Mouse (Mus musculus) forelimb bud, embryonic 11.5 days (tissue): ENCODE results near the gene Dlg2.

ENCODE experiments used
- DNase-seq: peaks from one replicate; pipeline ENCODE4 v3.0.0-alpha.2; 2012; ENCODE audit warnings: low read depth, low spot score

The Dlg2 gene

DNA sequence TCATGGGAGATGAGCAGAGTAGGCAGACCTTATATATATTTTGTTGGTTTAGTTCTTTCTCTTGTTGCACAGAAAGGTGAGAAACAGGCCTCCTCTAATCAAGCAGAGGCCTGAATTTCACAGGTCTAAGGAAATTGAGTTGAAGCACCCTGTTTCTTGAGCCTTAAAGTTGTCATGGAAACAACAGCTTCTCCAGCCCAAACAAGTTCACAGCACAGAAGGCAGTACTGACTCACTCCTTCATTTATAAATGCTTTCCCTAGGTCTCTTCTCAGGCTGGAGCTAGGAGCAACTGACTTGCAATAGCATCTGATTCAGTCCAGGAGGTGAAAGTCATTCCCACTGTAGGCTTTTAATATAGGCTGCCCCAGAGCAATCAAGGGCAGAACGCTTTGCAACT, 1890.6 kb downstream of the Dlg2 start:
- DNase-seq, result no peak

GRCm38 (mm10) chr7:92370521-92370920, 1894.0 kb downstream of the Dlg2 start:
- no peak for DNase-seq

DNA sequence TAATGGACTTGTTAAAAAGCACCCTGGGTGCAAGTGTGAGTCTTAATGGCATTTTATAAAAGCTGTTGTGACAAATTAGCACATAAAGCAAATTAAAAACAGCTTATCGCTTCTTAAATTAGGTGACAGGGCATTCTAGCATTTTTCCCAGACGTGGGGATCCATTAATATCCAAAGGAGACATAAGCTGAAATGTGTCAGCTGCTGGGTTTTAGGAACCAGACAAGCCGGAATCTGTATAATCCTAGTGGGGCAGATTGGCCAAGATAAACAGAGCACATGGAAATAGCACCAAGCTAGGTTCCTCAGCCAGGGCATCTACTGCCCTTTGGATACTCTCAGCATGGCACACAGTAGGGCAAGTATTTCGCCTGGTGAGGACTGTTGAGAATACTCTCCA, 1895.2 kb downstream of the Dlg2 start:
- no peak for DNase-seq

DNA sequence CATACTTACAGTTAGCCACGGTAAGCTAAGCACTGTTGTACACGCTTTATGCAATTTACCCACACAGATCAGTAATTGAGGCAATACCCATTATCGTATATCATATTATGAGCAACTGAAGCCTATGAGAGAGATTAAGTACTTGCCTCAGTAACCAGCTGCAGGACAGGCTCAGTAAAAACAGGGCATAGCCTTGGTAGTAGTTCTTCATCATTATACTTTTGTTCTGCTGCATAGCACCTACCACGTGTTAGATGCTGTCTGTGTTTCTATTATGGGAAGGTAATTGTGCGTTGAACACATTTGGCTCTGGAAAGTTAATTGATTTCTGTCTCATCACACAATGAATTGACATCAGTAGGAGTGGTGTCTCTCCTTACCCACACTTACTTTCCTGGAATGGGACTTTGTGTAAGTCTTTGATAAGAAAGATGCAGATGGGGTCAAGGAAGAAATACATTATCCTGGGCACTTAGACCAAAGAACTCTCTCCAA, 1897.4 kb downstream of the Dlg2 start:
- no peak for DNase-seq

- DNase-seq, result no peak
Observed at GRCm38 (mm10) chr7:92383913-92384484, 1907.5 kb downstream of the Dlg2 start.

DNA sequence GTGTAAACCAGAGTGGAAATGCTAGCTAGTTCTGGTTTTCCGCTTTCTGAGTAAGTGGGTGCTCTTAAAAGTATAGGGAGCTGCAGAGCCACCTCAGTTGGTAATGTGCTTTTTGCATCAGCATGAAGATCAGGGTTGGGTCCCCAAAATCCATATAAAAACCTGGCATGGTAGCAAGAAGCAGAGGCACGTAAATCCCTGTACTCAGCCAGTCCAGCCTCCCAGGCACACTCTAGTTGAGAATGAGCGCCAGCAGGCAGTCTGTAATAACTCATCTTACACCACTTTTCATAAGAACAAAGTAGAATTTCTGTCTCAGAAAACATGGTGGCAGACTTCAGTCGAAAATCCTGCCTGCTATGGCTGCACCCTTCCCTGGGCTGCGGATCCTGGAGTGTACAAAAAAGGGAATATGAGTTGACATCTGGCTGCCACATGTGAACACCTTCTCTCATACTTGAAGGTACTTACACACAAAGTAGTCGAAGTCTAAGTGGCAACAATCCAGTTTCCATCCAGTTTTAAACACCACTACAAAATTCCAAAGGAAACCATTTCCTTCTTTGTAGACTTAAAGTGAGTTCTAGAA, 1915.7 kb downstream of the Dlg2 start:
- peak; percentile 77 for DNase-seq

GRCm38 (mm10) chr7:92396783-92397182, 1920.3 kb downstream of the Dlg2 start:
- DNase-seq, result no peak

DNA sequence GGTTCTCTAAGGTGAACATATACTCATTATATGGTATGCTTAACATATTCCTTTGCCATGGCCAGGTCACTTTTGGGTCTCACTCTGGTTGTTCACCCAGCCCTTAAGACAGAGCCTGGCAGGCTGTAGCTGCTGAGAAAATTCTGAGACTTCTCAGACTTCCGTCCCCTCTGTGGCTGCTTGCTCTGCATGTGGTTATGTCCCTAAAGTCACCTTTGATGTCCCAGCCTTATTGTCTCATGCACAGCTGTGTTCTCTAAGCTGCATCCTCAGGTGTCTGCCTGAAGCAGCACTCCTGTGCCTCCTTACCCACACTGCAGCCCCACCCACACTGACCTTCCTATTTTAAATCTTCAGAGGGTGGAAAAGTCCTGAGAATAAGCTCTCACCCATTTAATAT, 1922.4 kb downstream of the Dlg2 start:
- DNase-seq, result no peak

DNA sequence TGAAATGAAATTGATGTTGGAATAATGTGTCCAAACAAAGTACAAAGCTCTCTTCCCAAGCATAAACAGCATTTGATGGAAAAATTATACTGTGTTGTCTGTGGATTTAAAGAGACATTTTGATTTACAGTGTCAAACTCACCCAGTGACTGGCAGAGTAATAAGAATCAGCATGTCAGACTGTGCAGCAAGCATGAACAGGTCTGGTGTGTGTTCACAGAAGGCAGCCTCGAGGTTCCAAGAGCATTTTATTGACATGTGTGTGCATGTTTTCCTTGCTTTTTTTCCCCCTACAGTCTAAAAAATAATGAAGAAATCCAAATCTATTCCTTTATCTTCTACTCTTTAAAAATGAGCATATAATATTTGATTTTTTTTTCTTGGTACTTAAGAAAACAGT, 1924.1 kb downstream of the Dlg2 start:
- no peak for DNase-seq

DNA sequence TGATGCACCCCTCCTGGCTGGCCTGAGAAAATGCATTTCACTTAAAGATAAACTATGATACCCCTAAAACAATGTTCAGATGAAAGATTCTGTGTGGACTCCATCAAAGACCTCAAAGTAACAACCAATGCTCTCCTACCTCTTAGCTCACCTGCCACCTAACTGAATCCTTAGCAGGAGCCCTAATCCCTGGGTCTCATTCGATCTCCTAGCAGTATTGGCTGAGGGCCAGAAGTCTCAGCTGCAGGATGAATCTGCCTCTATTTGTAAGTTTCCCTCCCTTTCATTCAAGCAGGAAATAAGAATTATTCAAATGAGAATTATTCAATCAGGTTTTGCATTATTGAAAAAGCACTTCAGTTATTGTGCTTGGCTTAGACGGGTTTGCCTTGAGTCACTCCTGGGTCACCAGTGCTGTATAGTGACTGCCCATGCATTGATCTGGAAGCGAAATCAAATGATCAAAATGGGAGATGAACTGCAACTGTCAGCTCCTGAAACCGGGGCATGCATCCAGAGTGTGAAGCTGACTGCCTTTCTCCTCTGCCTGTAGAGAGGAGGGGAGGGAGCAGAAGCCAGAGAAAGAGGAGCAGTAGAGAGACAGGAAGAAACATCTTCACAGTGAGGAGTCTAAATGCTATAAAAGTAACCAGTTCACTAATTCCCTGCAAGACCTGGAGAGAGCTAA, 1924.7 kb downstream of the Dlg2 start:
- DNase-seq, result no peak

DNA sequence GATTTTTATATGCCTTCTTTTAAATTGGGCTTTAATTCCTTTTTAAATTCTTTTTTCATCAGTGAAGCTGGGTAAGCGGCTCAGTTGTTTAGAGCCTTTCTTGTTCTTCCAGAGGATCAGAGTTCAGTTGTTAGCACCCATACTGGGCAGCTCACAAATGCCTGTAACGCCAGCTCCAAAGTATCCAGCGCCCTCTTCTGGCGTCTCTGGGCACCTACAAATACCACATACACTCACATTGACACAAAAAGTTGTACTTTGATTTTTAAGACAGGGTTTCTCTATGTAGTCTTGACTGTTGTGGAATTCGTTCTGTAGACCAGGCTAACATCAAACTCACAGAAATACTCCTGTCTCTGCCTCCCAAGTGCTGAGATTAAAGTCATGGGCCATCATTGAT, 1932.0 kb downstream of the Dlg2 start:
- DNase-seq, result no peak

DNA sequence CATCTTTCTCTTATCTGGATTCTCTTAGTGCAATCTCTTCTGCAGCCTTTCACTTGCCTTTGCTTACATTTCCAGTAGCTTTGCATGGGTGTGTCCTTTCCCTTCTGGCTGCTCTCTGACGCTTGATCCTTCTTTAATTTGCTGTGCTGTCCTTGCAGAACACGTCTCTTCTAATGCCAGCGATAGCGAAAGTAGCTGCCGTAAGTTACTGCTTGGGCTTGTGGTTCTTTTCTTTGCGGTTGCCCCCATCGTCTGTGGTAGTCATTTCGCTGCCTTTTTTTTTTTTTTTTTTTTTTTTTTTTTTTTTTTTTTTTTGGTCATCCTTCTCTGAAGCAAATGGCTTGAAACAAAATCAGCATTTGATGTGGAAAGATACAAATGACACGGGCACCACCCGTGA, 1944.0 kb downstream of the Dlg2 start:
- DNase-seq, result no peak

- no peak for DNase-seq
Observed at GRCm38 (mm10) chr7:92423017-92423416, 1946.5 kb downstream of the Dlg2 start.

GRCm38 (mm10) chr7:92424703-92425102, 1948.2 kb downstream of the Dlg2 start:
- DNase-seq, result no peak

GRCm38 (mm10) chr7:92427280-92427679, 1950.8 kb downstream of the Dlg2 start:
- no peak for DNase-seq

DNA sequence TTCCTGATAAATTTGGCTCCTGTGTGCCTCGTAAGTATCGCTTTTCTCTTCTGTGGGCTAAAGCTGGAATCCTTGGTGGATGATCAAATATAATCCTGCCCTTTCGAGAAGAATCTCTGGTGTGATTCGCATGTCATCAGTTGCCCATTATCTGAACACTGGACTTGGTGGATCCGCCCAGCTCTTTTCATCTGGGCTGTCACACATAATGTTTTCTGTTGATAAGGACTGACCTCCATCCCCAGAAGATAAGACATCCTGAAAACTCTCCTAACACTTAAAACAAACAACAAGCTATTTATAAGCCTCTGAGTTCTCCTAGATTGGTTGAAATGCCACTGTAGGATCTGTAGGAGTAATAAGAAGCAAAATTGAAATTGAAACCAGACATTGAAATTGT, 1952.2 kb downstream of the Dlg2 start:
- DNase-seq, result no peak

DNA sequence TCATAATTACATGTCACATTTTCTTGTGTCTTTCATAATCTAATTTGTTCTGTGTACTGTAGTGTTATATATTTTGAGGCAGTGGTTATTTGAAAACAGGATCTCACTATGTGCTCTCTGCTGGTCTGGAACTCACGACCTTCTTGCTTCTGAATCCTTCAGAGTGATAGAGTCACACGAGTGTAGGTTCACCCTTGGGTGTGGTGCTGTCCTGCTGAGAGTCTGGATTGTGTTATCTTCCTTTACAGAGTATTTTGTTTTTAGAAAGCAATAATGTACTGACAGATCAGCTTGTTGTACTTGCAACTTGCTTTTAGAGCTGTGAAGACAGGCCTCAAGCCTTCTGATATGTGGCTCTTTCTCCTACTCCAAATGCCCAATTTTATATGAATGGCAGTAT, 1953.8 kb downstream of the Dlg2 start:
- DNase-seq, result no peak

DNA sequence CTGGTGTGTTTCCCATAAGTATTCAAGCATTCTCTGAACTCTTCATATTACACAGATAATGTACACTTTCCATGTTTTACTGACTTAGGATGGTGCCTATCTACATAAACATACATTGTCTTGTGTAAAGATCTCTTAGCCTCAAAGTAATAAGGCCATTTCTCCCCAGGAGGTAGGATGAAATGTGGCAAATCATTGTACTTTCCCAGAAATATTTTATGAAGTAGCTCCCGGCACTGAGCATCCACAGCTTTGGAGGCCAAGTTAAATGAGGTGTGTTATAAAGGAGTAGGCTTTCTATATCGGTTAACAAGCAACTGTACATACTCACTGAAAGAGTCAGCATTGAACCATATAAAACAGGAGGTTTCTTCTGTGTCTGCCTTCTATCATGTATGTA, 1960.7 kb downstream of the Dlg2 start:
- no peak for DNase-seq

DNA sequence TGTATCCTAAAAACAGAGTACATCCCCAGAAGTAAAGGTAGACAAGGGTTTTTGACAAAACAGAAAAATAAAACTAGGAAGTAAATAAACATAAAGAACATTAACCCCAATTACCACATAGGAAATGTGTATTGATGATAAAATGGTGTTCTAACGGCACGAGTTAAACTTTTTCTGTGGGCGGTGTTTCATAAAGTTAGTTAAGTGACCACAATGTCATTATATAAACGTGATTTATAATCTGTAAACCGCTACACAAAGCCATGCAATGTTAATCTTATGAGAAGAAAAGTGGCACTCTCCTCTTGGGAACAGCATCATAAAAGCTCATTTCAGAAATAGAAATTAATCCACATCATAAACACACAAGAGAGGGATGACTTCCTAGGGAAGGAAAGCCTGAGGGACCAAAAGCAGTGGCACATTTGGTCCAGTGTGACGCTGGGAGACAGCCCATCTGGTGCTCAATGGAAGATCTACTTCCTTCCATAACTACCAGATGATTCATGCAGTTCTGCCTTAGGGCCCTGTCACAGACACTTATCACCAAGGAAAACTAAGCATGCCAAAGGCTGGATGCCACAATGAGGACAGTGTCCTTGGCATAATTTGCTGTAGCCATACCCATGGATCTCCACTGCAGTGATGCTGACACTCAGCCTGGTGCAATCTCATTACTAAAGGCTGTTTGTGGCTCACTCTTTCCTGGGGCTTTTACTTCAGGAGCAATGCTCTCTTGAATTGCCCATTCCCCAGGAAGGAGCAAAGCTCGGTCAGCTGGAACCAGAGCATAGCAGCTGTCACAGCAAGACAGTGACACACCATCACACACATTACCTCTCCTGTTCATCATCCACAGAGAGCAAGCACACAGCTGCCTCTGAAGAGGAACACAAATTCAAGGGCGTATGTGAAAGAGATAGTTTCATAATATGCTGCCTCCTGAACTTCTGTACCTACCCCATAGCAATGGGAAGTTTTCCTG, 1963.3 kb downstream of the Dlg2 start:
- no peak for DNase-seq

DNA sequence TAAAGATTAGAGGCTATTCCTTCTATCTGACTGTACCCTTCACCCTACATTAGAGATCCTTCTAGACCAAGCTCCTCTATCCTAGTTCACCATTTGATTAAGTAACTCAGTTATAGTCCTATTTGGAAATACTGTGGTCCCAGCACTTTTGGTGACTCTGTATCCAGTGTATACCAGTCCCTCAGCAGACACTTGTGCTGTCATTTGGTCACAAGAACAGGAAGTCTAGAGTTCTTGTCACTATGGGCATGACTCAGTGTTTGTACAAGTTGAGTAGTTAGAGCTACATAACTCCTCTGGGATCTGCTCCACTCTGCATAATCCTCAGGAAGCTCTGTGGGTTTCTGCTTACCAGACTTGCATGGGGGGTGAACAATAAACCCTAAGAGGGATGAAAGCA, 1965.1 kb downstream of the Dlg2 start:
- no peak for DNase-seq

GRCm38 (mm10) chr7:92442082-92442481, 1965.6 kb downstream of the Dlg2 start:
- DNase-seq, result no peak

DNA sequence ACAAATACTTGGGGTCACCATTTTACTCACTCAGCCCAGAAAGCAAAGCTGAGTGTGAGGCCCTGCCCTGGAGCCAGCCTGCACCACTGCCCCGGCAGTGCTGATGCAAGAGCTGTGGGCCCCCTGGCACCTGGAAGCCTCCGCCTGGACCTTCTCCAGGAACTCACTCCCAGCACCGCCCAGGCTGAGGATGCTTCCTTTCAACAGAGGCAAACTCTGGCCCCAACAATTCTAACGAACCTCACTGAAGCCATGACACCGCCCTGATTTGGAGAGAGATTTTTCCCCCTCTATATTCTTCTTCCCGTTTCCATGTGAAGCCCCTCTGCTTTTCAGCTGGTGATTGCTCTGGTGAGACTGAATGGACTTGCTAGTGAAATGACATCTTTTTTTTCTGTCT, 1971.5 kb downstream of the Dlg2 start:
- DNase-seq, result no peak
